Mouse (Mus musculus): ENCODE results near the gene Tssk3. TPM values are rescaled to one million over a fixed set of nuclear protein-coding genes. Genes with fewer than 3 reads are reported as not detected.
"Not testable (repeated sequence)": the region's sequence is repeated elsewhere in the genome, so short reads cannot be mapped to it uniquely, and the experiment has no call there.

The Tssk3 gene
- total RNA-seq (2015; ENCODE audit: low replicate concordance), result not detected in 2 replicates
- total RNA-seq (2017; ENCODE audit: low replicate concordance), result not detected in 2 replicates

DNA sequence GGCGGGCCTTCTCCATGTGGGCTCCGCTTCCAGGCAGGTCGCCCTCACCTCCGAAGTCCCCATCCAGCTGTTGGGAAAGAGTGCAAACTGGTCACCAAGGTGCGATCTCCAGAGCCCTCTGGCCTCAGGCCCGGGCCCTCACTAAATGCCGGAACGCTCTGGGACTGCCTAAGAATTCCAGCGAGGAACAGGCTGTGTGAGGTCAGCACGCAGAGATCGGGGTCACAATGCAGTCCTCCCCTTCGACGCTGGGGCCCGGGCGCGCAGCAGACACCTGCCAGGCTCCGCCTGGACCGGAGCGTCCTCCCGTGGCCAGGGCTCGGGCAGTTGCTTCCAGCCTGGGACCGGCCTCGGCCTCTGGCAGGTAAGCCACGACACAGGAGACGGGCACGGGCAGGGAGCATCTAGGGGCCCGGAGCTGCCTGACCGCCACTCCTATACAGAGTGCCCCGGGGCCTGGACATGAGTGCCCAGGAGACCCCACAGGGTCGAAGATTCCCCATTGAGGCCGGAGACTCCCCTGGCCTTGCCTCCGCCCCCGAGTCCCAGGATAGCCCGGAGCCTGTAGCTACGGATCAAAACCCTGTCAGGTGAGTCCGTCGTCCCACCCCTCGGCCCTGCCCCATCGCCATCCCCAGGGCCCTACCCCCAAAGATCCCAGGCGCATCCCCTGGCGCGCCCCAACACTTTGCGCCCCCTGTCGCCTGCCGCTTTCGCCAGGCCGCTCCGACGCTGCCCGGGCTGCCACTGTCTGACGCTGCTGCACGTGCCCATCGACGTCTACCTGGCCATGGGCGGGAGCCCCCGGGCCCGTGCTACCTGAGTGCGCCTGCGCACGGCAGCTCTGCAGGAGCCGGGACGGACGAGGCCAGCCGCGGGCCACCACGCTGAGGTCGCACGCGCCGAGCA is at the start of gene Tssk3, which contains the start of gene Fam229a:
TSS of gene Tssk3 (minus strand) at position 51 of the 909 bp plus-strand sequence.
TSS of gene Fam229a (plus strand) at position 219 of the 909 bp plus-strand sequence.
- no peak for ATAC-seq (replicated peaks; ENCODE audit: low FRiP score, poor library complexity, severe bottlenecking)

DNA sequence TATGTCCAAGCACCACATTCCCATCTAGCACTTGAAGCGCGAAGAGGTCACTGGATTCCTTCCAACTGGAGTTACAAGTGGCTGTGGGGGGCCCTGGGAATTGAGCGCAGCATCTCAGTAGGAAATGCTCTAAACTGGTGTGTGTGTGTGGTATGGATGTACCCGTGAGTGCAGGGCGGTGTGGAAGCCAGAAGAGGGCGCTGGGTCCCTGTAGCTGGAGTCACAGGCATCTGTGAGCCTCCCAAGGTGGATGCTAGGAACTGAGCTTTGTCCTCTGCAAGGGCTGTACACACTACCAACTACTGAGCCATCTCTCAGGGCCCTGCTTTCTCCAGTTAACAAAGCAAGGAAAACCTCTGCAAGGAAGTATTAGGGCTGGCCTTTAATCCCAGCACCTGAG is 49.2 kb upstream of the Tssk3 start:
- no peak for ATAC-seq (replicated peaks; ENCODE audit: low FRiP score, poor library complexity, severe bottlenecking)

GRCm38 (mm10) chr4:129528901-129529300 is 38.1 kb upstream of the Tssk3 start:
- not testable (repeated sequence) for ATAC-seq (replicated peaks; ENCODE audit: low FRiP score, poor library complexity, severe bottlenecking)

- ATAC-seq (replicated peaks; ENCODE audit: low FRiP score, poor library complexity, severe bottlenecking), result no peak
Measured at GRCm38 (mm10) chr4:129525889-129526288, 35.1 kb upstream of the Tssk3 start.

GRCm38 (mm10) chr4:129525338-129525737 is 34.5 kb upstream of the Tssk3 start:
- no peak for ATAC-seq (replicated peaks; ENCODE audit: low FRiP score, poor library complexity, severe bottlenecking)

DNA sequence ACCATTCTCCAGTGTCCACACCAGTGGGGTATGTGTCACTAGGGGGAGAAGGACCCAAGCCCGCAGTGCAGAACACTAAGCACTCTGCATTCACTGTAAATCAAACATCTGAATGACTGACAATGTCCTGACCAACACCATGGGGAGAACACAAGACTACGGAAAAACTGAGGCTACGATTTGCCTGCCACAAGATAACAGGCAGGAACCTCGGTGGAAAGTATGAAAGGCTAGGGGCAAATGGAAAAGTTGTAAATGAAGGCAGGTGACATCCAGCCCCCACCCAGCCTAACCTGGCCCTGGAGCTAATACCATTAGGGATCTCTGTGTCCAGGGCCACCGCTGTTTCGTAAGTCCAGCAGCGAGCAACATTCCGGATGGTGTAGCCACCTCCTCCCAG is 27.7 kb upstream of the Tssk3 start:
- ATAC-seq (replicated peaks; ENCODE audit: low FRiP score, poor library complexity, severe bottlenecking), result no peak

DNA sequence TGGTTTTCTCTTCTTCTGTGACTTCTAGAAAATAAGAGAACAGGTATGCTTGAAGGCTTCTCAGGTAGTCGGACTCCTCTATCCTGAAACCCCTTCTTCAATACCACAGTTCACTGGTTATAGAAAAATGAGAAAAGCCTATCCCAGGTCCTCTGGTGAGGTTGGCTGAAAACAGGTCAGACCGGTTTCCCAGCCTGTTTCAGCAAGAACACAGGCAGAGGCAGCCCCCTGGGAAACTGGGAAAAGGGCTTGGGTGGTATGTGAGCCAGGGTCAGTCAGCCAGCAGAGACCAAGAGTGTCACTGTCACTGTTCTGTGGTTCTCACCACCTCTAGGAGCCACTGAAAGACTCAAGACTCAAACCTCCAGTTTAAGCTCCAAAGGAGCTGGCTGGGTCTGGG is 26.1 kb upstream of the Tssk3 start:
- ATAC-seq (replicated peaks; ENCODE audit: low FRiP score, poor library complexity, severe bottlenecking), result no peak

DNA sequence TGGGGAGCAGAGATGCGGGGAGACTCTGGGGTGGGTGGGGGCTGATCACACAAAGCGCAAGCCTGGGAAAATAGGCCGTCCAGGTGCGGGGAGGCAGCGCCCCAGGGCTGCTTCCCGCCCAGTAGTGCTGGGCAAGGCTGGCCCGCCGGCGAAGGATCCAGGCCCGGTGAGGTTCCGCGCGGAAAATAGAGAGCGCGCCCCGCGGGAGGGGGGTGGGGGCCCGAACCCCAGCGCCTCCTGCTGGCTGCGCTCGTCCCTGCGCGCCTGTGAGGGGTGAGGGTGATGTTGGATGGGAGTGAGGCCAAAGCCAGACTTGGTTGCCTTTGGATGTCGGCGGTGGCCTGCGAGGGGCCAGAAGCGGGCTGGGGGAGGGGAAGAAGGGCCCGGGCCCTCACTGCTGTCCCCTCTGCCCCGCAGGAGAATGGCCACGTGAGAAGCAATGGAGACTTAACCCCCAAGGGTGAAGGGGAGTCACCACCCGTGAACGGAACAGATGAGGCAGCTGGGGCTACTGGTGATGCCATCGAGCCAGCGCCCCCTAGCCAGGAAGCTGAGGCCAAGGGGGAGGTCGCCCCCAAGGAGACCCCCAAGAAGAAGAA is 23.6 kb upstream of the Tssk3 start:
- ATAC-seq (replicated peaks; ENCODE audit: low FRiP score, poor library complexity, severe bottlenecking), result peak; percentile 51

- ATAC-seq (replicated peaks; ENCODE audit: low FRiP score, poor library complexity, severe bottlenecking), result no peak
Measured at GRCm38 (mm10) chr4:129513891-129514290, 23.1 kb upstream of the Tssk3 start.

- peak; percentile 57 for ATAC-seq (replicated peaks; ENCODE audit: low FRiP score, poor library complexity, severe bottlenecking)
Measured at GRCm38 (mm10) chr4:129513086-129513767, 22.4 kb upstream of the Tssk3 start, which contains the start of gene Marcksl1. Gene Marcksl1 (plus strand): TSS chr4:129513581.

DNA sequence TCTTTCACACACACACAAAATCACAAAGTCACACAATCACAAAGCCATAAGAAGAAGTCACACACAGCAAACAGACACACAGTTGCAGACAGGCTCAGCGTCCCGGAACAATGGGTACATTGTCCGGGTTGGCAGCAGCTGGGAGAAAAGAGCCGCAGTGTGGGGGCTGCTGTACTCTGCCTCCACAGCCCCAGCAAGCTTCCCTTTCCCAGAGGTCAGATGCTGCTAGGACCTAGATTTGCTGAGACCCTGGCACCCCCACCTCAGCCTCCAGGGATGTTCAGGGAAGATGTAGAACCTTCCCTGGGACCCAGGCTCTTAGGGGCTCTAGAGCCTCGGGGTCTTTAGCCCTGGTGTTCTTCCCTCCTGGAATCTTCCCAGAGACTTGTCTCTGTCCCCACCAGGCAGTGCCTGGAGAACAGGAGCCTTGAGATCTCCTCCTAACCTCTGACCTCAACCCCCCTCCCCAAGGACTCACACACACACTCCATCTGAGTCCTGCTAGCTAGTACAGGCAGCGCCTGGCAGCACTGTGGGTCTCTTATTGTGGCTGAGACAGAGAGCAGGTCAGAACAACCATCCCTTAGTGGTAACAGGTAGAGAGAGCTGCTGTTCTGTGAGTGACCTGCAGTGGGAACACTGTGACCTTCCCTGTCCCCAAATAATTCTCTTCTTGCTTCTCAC is 20.7 kb upstream of the Tssk3 start:
- no peak for ATAC-seq (replicated peaks; ENCODE audit: low FRiP score, poor library complexity, severe bottlenecking)

DNA sequence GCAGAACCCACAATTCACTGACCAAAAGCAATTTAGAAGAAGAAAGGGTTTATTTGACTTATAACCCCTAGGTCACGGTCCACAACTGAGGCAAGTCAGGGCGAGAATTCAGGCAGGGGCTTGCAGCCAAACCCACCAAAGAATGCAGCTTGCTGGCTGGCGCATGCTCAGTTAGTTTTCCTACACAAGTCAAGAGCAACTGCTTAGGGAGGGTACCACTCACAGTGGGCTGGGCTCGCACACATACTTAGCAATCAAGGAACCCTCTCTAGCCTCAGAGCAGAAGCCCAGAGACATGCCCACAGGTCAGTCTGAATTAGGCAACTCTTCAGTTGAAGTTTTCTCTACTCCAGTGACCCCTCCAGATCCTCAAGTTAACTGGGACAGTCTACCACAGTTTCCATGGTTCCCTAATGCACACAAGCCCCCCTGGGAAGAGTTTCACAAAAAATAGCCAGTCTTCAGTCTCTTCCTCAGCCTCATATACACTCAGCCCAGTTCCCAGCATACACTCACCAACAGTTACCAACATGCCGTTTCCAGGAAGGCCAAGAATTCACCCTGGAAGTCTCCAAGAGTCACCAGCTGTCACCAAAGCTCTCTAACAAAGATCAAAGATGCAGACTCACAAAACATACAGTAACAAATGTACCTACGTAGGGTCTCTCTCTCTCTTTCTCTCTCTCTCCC is 20.0 kb upstream of the Tssk3 start:
- no peak for ATAC-seq (replicated peaks; ENCODE audit: low FRiP score, poor library complexity, severe bottlenecking)

GRCm38 (mm10) chr4:129509650-129510049 is 18.8 kb upstream of the Tssk3 start:
- ATAC-seq (replicated peaks; ENCODE audit: low FRiP score, poor library complexity, severe bottlenecking), result no peak

GRCm38 (mm10) chr4:129508834-129509600 is 18.2 kb upstream of the Tssk3 start:
- ATAC-seq (replicated peaks; ENCODE audit: low FRiP score, poor library complexity, severe bottlenecking), result no peak

DNA sequence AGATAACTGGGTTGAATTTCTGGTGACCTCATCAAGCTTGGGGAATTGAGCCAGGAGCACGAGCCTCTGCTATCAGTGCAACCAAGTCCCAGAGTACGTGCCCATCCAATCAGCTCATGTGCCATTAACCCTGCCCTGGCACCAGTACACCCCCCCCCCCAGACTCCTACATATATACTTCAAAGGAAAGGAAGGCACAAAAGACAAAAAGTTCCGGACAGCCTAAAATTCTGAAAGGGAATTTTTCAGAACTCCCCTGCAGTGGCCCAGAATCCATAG is 17.4 kb upstream of the Tssk3 start:
- ATAC-seq (replicated peaks; ENCODE audit: low FRiP score, poor library complexity, severe bottlenecking), result no peak

GRCm38 (mm10) chr4:129507434-129508236 is 16.8 kb upstream of the Tssk3 start:
- no peak for ATAC-seq (replicated peaks; ENCODE audit: low FRiP score, poor library complexity, severe bottlenecking)

GRCm38 (mm10) chr4:129505511-129505910 is 14.7 kb upstream of the Tssk3 start:
- ATAC-seq (replicated peaks; ENCODE audit: low FRiP score, poor library complexity, severe bottlenecking), result no peak

DNA sequence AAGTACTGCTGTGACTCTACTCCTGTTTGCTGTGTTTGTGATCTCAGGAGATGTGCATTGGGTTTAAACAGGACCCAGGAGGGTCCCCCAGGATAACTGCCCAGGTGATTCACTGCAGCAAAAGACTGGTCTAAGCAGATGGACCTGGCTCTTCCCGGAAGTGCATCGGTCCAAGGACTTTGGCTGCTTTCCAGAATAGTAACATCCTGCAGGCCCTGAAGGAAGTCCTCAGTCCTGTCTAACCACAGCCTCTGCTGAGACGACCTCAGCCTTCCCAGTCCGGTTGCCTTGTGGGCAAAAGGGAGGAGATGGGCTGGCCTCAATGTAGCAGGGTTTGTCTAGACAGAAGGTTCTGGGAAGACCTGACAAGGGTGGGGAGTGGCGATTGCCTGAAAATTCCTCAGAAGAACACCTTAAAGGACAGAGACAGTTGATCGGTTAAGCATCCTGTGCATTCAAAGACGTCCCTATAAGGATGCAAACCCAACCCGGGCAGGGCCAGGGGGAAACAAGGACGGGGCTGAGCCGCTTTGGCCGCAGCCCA is 12.2 kb upstream of the Tssk3 start:
- ATAC-seq (replicated peaks; ENCODE audit: low FRiP score, poor library complexity, severe bottlenecking), result no peak

Data from erythroid progenitor cell, adult 5-6 weeks (primary cell).